Mouse (Mus musculus) spleen, adult 2 months (tissue): ENCODE measurements around the gene Dnm2.

Source experiments
- CTCF ChIP-seq: fragments of 200-500 bp; IDR thresholded peaks from 2 replicates; pipeline ENCODE4 v1.5.1; 2011; ENCODE audit warnings: mild to moderate bottlenecking, inconsistent platforms; ENCODE audit not compliant: insufficient read depth, insufficient read length, insufficient replicate concordance; ENCODE audit errors: extremely low read depth
- POLR2A ChIP-seq: fragments of 200-500 bp; IDR thresholded peaks from 2 replicates; pipeline ENCODE4 v1.6.1; 2011; ENCODE audit warnings: low read depth, low read length, inconsistent platforms

- TF ChIP-seq CTCF = no peak
- no peak for TF ChIP-seq POLR2A
Measured at GRCm38 (mm10) chr9:21407951-21408350, 16.8 kb upstream of the Dnm2 start.
